Mouse (Mus musculus): Measurements from ENCODE around the gene Sycp2l.

Gene Sycp2l

GRCm38 (mm10) chr13:41113940-41114339 lies at the start of gene Sycp2l:
TSS of gene Sycp2l (plus strand) at chr13:41114307.
- DNase-seq: no peak

- DNase-seq: no peak
Measured at GRCm38 (mm10) chr13:41067618-41068017, 46.5 kb upstream of the Sycp2l start.

- DNase-seq: no peak
Measured at GRCm38 (mm10) chr13:41071617-41072016, 42.5 kb upstream of the Sycp2l start.

GRCm38 (mm10) chr13:41073819-41074218 lies 40.3 kb upstream of the Sycp2l start:
- DNase-seq: peak; percentile 23

- DNase-seq: no peak
Measured at GRCm38 (mm10) chr13:41077921-41078320, 36.2 kb upstream of the Sycp2l start.

- no peak for DNase-seq
Measured at GRCm38 (mm10) chr13:41078690-41079420, 35.3 kb upstream of the Sycp2l start.

- peak; percentile 77 for DNase-seq
Measured at GRCm38 (mm10) chr13:41079421-41079780, 34.7 kb upstream of the Sycp2l start, which contains the start of gene Mak. TSS of gene Mak (minus strand) at chr13:41079706.

GRCm38 (mm10) chr13:41079859-41080258 lies 34.2 kb upstream of the Sycp2l start:
- no peak for DNase-seq

- DNase-seq: no peak
Measured at GRCm38 (mm10) chr13:41080700-41081099, 33.4 kb upstream of the Sycp2l start.

GRCm38 (mm10) chr13:41084521-41084920 lies 29.6 kb upstream of the Sycp2l start:
- no peak for DNase-seq

GRCm38 (mm10) chr13:41085140-41085539 lies 29.0 kb upstream of the Sycp2l start:
- no peak for DNase-seq

- no peak for DNase-seq
Measured at GRCm38 (mm10) chr13:41088746-41089145, 25.4 kb upstream of the Sycp2l start.

- DNase-seq: no peak
Measured at GRCm38 (mm10) chr13:41091271-41091670, 22.8 kb upstream of the Sycp2l start.

GRCm38 (mm10) chr13:41094160-41094559 lies 19.9 kb upstream of the Sycp2l start:
- DNase-seq: no peak

GRCm38 (mm10) chr13:41097324-41098058 lies 16.6 kb upstream of the Sycp2l start:
- peak; percentile 67 for DNase-seq

- DNase-seq: no peak
Measured at GRCm38 (mm10) chr13:41098325-41098724, 15.8 kb upstream of the Sycp2l start.

GRCm38 (mm10) chr13:41100031-41100430 lies 14.1 kb upstream of the Sycp2l start:
- DNase-seq: no peak

- DNase-seq: no peak
Measured at GRCm38 (mm10) chr13:41103841-41104525, 10.1 kb upstream of the Sycp2l start.

- no peak for DNase-seq
Measured at GRCm38 (mm10) chr13:41105541-41105940, 8.6 kb upstream of the Sycp2l start.

- DNase-seq: no peak
Measured at GRCm38 (mm10) chr13:41110935-41111334, 3.2 kb upstream of the Sycp2l start, which contains the start of gene Gcm2. TSS of gene Gcm2 (minus strand) at chr13:41111035.

- no peak for DNase-seq
Measured at GRCm38 (mm10) chr13:41119152-41119945, 5.2 kb downstream of the Sycp2l start.

- DNase-seq: no peak
Measured at GRCm38 (mm10) chr13:41123666-41124225, 9.6 kb downstream of the Sycp2l start.
